ENCODE assay signal across 29 mouse cellular contexts in genomic region chr7:88575073-88575472, GRCm38 (mm10).
"Had no signal": no experiment of that assay in that cellular context is flagged by ENCODE, and none has a peak within 500 bp of the region (broad histone marks: within the 10 kb centered on the region; RNA-seq: fewer than 3 reads in every experiment).

No protein-coding gene starts in this region.

- H3K9me3 ChIP-seq: heart, embryonic 13.5 days; heart, embryonic 15.5 days; hindbrain, embryonic 10.5 days; hindbrain, embryonic 12.5 days; intestine, embryonic 15.5 days; kidney, embryonic 15.5 days; limb, embryonic 13.5 days; limb, embryonic 15.5 days; liver, embryonic 12.5 days had no signal

- H3K4me3 ChIP-seq: heart, adult 2 months; heart, embryonic 13.5 days; heart, embryonic 15.5 days; hindbrain, embryonic 10.5 days; hindbrain, embryonic 12.5 days; intestine, embryonic 15.5 days; kidney, embryonic 15.5 days; left cerebral cortex, adult 2 months; limb, embryonic 13.5 days; limb, embryonic 15.5 days; liver, embryonic 12.5 days had no signal

- H3K36me3 ChIP-seq: heart, embryonic 13.5 days; heart, embryonic 15.5 days; hindbrain, embryonic 10.5 days; hindbrain, embryonic 12.5 days; intestine, embryonic 15.5 days; kidney, embryonic 15.5 days; limb, embryonic 13.5 days; limb, embryonic 15.5 days; liver, embryonic 12.5 days had no signal

- DNase-seq: gastrocnemius, postnatal 14 days; gastrocnemius, postnatal 36 days; heart, adult 11 months; heart, adult 2 months; heart, postnatal 14 days; heart, postnatal 36 days; kidney, adult 2 months; kidney, adult 9 months; kidney, postnatal 14 days; kidney, postnatal 36 days; layer of hippocampus, adult 9-11 months; layer of hippocampus, postnatal 36 days; left cerebral cortex, postnatal 4 days had no signal

- ATAC-seq: hindbrain, embryonic 16.5 days; inflammation-experienced regulatory T-cells, adult 6 months; intestine, embryonic 15.5 days; intestine, postnatal 0 days; liver, embryonic 12.5 days had no signal

- H3K27me3 ChIP-seq: heart, embryonic 13.5 days; heart, embryonic 15.5 days; hindbrain, embryonic 12.5 days; intestine, embryonic 15.5 days; kidney, embryonic 15.5 days; limb, embryonic 13.5 days; limb, embryonic 15.5 days; liver, embryonic 12.5 days had no signal

- H3K9ac ChIP-seq: heart, embryonic 13.5 days; heart, embryonic 15.5 days; hindbrain, embryonic 12.5 days; hindbrain, embryonic 14.5 days; intestine, embryonic 15.5 days; kidney, embryonic 15.5 days; limb, embryonic 13.5 days; limb, embryonic 15.5 days; liver, embryonic 12.5 days; liver, embryonic 14.5 days had no signal

- H3K27ac ChIP-seq: heart, adult 2 months; heart, embryonic 13.5 days; heart, embryonic 15.5 days; hindbrain, embryonic 10.5 days; hindbrain, embryonic 12.5 days; hindbrain, embryonic 14.5 days; intestine, embryonic 15.5 days; kidney, embryonic 15.5 days; kidney, postnatal 0 days; left cerebral cortex, adult 2 months; limb, embryonic 13.5 days; limb, embryonic 15.5 days; liver, embryonic 12.5 days; liver, embryonic 14.5 days had no signal

- H3K4me1 ChIP-seq: heart, embryonic 13.5 days; heart, embryonic 15.5 days; hindbrain, embryonic 10.5 days; hindbrain, embryonic 12.5 days; intestine, embryonic 15.5 days; kidney, embryonic 15.5 days; limb, embryonic 13.5 days; limb, embryonic 15.5 days; liver, embryonic 12.5 days had no signal
